27 mouse cellular contexts compared by ENCODE assay signal in genomic region chr6:31822186-31823085, GRCm38 (mm10).
DNase-seq lines count a peak whose midpoint lies in the region; ATAC-seq and TF ChIP-seq lines count a peak whose summit lies in the region.
"Had no signal": no experiment of that assay in that cellular context is flagged by ENCODE, and none has a peak within 500 bp of the region (broad histone marks: within the 10 kb centered on the region; RNA-seq: fewer than 3 reads in every experiment).

No protein-coding gene starts in this region.

- no peaks in the 10 kb centered on the region for H3K27me3 ChIP-seq in hindbrain, postnatal 0 days (ENCODE audit: insufficient read depth, low read length)
- H3K27me3 ChIP-seq in hindbrain, embryonic 16.5 days (replicated peaks; ENCODE audit: control insufficient read depth, insufficient read depth, low read length) = no peaks in the 10 kb centered on the region
- H3K27me3 ChIP-seq in cerebellum, adult 2 months (ENCODE audit: control insufficient read depth, insufficient read depth, low read length) = no peaks in the 10 kb centered on the region
- H3K27me3 ChIP-seq: forebrain, embryonic 12.5 days; hindbrain, embryonic 12.5 days; liver, embryonic 12.5 days; midbrain, embryonic 12.5 days; neural tube, embryonic 12.5 days had no signal

- no peak overlapping the region for H3K4me2 ChIP-seq in hindbrain, postnatal 0 days (ENCODE audit: low read depth, low read length)
- H3K4me2 ChIP-seq in hindbrain, embryonic 16.5 days (ENCODE audit: low read length) = no peak overlapping the region
- H3K4me2 ChIP-seq: forebrain, embryonic 12.5 days; hindbrain, embryonic 12.5 days; liver, embryonic 12.5 days; midbrain, embryonic 12.5 days; neural tube, embryonic 12.5 days had no signal

- H3K4me3 ChIP-seq in hindbrain, postnatal 0 days (ENCODE audit: low read length) = no peak overlapping the region
- H3K4me3 ChIP-seq in hindbrain, embryonic 16.5 days (ENCODE audit: low read length) = no peak overlapping the region
- no peak overlapping the region for H3K4me3 ChIP-seq in cerebellum, adult 2 months (replicated peaks; ENCODE audit: insufficient read depth, low read depth, low read length)
- H3K4me3 ChIP-seq: erythroblast, embryonic 14.5 days; forebrain, embryonic 12.5 days; hindbrain, embryonic 12.5 days; layer of hippocampus, adult 2 months; left cerebral cortex, adult 2 months; liver, embryonic 12.5 days; midbrain, embryonic 12.5 days; myocyte; neural tube, embryonic 12.5 days had no signal

- TF ChIP-seq CTCF in hindbrain, postnatal 0 days (IDR thresholded peaks at IDR 0.05; ENCODE audit: low read depth) = no peak
- TF ChIP-seq CTCF in cerebellum, adult 2 months (IDR thresholded peaks at IDR 0.05; ENCODE audit: borderline replicate concordance, insufficient read depth, low read depth, low read length) = no peak

- DNase-seq in hindbrain, postnatal 0 days (ENCODE audit: low spot score) = peak; percentile 50
- DNase-seq in cerebellum, adult 2 months = peak; percentile 44 to 50
- peak; percentile 60 for DNase-seq in cerebellum, adult 9-11 months
- no peak for DNase-seq in thymus, adult 18-20 months
- DNase-seq in embryo, embryonic 10 days (ENCODE audit: low spot score) = no peak
- DNase-seq: adrenal gland, adult 2 months; B cell, adult 2 months; forebrain, postnatal 0 days; gastrocnemius, postnatal 10 days; heart, postnatal 14 days; kidney, adult 2 months; kidney, postnatal 36 days; liver, postnatal 0 days; lung, postnatal 36 days; right cerebral cortex, postnatal 4 days had no signal

- H3K36me3 ChIP-seq in hindbrain, postnatal 0 days (ENCODE audit: insufficient read depth, low read length) = no peaks in the 10 kb centered on the region
- H3K36me3 ChIP-seq in hindbrain, embryonic 16.5 days (ENCODE audit: control insufficient read depth, insufficient read depth, low read length) = no peaks in the 10 kb centered on the region
- H3K36me3 ChIP-seq: forebrain, embryonic 12.5 days; hindbrain, embryonic 12.5 days; liver, embryonic 12.5 days; midbrain, embryonic 12.5 days; neural tube, embryonic 12.5 days had no signal

- H3K9ac ChIP-seq in hindbrain, postnatal 0 days (replicated peaks; ENCODE audit: low read length) = no peak overlapping the region
- H3K9ac ChIP-seq in hindbrain, embryonic 16.5 days (ENCODE audit: low read depth, low read length) = no peak overlapping the region
- H3K9ac ChIP-seq: forebrain, embryonic 12.5 days; forebrain, postnatal 0 days; hindbrain, embryonic 12.5 days; liver, embryonic 12.5 days; liver, postnatal 0 days; midbrain, embryonic 12.5 days; neural tube, embryonic 12.5 days had no signal

- 0 out of 2 replicates have a peak, but pooled peaks have one; percentile 29 for ATAC-seq in hindbrain, postnatal 0 days
- ATAC-seq in hindbrain, embryonic 16.5 days = no peak
- ATAC-seq: forebrain, postnatal 0 days; inflammation-experienced regulatory T-cells, adult 6 months; liver, embryonic 12.5 days; liver, postnatal 0 days had no signal

- no peaks in the 10 kb centered on the region for H3K9me3 ChIP-seq in hindbrain, postnatal 0 days (ENCODE audit: low read length)
- no peaks in the 10 kb centered on the region for H3K9me3 ChIP-seq in hindbrain, embryonic 16.5 days (ENCODE audit: control insufficient read depth, low read length)
- H3K9me3 ChIP-seq: forebrain, embryonic 12.5 days; hindbrain, embryonic 12.5 days; liver, embryonic 12.5 days; midbrain, embryonic 12.5 days; neural tube, embryonic 12.5 days had no signal

- TF ChIP-seq POLR2A in cerebellum, adult 2 months (IDR thresholded peaks at IDR 0.05; ENCODE audit: borderline replicate concordance, insufficient read depth, low read length) = no peak

- peaks cover 5% of the 10 kb centered on the region; the same call in 1 of the 2 replicates for H3K4me1 ChIP-seq in hindbrain, postnatal 0 days (ENCODE audit: insufficient read depth, low read length)
- H3K4me1 ChIP-seq in hindbrain, embryonic 16.5 days (ENCODE audit: control insufficient read depth, insufficient read depth, low read depth, low read length) = no peaks in the 10 kb centered on the region; the same call in 1 of the 2 replicates
- H3K4me1 ChIP-seq in cerebellum, adult 2 months (ENCODE audit: control insufficient read depth, insufficient read depth, low read length) = peaks cover 22% of the 10 kb centered on the region; the same call in 1 of the 2 replicates
- H3K4me1 ChIP-seq: forebrain, embryonic 12.5 days; hindbrain, embryonic 12.5 days; neural tube, embryonic 12.5 days had no signal

- WGBS in hindbrain, postnatal 0 days = 69% methylated on average over 9 of the region's 9 CpGs
- WGBS in hindbrain, embryonic 16.5 days = 78% methylated on average over 9 of the region's 9 CpGs
- 27% methylated on average over 9 of the region's 9 CpGs for WGBS in cerebellum, adult 2 months

- no peak overlapping the region for H3K27ac ChIP-seq in hindbrain, postnatal 0 days
- H3K27ac ChIP-seq in hindbrain, embryonic 16.5 days (ENCODE audit: low read depth, low read length) = no peak overlapping the region
- no peak overlapping the region for H3K27ac ChIP-seq in cerebellum, adult 2 months (ENCODE audit: insufficient read depth, low read length)
- H3K27ac ChIP-seq: forebrain, embryonic 12.5 days; hindbrain, embryonic 12.5 days; layer of hippocampus, adult 2 months; left cerebral cortex, adult 2 months; liver, embryonic 12.5 days; midbrain, embryonic 12.5 days; neural tube, embryonic 12.5 days; stomach, postnatal 0 days had no signal

Comparison
In these comparisons a context has a peak if more than half of its experiments do, and no peak if none do; other contexts are left out.
1. DNase-seq: peak in hindbrain, postnatal 0 days (single experiment), cerebellum, adult 2 months (2 of 2) and cerebellum, adult 9-11 months (single experiment); none in thymus, adult 18-20 months (0 of 2) and embryo, embryonic 10 days (single experiment).